Mouse (Mus musculus): ENCODE results near the gene Vopp1.

DNA sequence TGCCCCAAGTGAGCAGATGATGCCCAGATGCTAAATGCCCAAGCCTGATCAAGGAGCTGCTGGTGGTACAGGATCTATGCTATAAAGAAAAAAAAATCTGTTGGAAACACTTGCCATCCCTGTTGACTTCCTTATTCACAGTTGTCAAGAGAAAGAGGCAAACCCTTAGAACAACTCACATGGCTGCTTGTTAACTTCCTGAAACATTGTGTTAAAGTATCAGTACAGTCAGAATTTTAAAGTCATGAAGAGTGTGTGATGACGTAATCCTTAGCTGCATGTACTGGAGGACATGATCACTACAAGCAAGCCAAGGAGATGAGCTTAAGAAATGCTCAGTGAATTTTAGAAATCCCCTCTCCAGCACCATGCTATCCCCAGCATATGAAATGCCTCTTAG lies 51.2 kb downstream of the Vopp1 start:
- TF ChIP-seq GATA1 (IDR thresholded peaks at IDR 0.05; ENCODE audit: borderline replicate concordance, low read length): no peak
- no peak for TF ChIP-seq FLI1 (IDR thresholded peaks at IDR 0.05; ENCODE audit: low read length)
